Mouse (Mus musculus): ENCODE data around the gene Rplp0.

DNA sequence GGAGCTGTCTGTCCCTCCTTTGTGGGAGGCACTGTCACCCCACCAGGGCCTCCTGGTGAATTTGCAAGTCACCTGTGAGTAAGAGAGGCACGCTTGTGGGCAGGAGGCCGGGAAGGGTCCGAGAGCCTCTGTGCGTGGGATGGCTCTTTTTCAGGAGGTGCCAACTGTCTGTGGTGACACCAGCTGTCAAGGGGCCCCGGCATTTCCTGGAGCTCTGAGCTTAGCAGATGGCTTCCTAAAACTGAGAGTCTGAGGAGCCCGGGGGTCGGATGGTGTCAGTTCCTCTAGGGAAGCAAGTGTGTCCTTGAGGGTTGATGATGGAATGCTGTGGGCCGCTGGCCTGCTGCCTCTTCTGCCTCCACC lies 28.8 kb upstream of the Rplp0 start:
- TF ChIP-seq CTCF (IDR thresholded peaks at IDR 0.05; ENCODE audit: extremely low read depth, insufficient read depth, low read length): no peak
- TF ChIP-seq POLR2A (IDR thresholded peaks at IDR 0.05; ENCODE audit: extremely low read depth, insufficient read depth, low read length): no peak
